Mouse (Mus musculus): ENCODE results near the gene Ercc5. TPM values are rescaled to one million over a fixed set of nuclear protein-coding genes. Genes with fewer than 3 reads are reported as not detected.

Ercc5 gene
- polyA plus RNA-seq, 1 experiment from 2014 or later: 18.9 TPM

DNA sequence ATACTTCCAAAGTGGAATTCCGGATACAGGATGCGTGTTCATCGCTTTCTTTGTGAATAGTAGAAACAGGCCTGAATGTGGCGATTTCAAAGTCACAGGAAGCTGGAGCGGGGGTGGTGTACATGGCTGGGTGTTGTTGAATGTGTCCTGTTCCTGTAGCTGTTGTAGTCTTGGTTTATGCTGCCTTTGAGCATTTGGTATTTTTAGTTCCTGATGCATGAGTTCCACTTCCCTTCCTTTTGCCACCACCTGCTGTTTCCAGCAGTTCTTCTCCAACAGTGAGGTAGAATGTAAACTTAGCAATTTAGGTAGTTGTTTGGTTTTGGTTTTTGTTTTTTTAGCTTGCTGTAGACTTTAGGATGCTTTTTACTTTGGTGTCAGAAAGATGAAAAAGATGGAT is 14.8 kb downstream of the Ercc5 start:
- H3K27me3 ChIP-seq (ENCODE audit: control insufficient read depth, insufficient read depth, low read length): no peaks in the 10 kb centered on the region
- H3K9ac ChIP-seq (ENCODE audit: low read length): no peak overlapping the region
- H3K4me1 ChIP-seq (ENCODE audit: control insufficient read depth, insufficient read depth, low read length): no peaks in the 10 kb centered on the region
- no peak for ATAC-seq (ENCODE audit: insufficient read depth, low FRiP score)
- no peak overlapping the region for H3K27ac ChIP-seq (ENCODE audit: low read length)
- H3K4me3 ChIP-seq (replicated peaks; ENCODE audit: low read length): no peak overlapping the region
- no peaks in the 10 kb centered on the region for H3K9me3 ChIP-seq (replicated peaks; ENCODE audit: control insufficient read depth, low read length)
- WGBS: 88% methylated on average over 5 of the region's 5 CpGs
- peaks cover 21% of the 10 kb centered on the region for H3K36me3 ChIP-seq (ENCODE audit: control insufficient read depth, insufficient read depth, low read length)
- H3K4me2 ChIP-seq (ENCODE audit: low read depth, low read length): no peak overlapping the region

- Histone ChIP-seq H3K27me3 (ENCODE audit: control insufficient read depth, insufficient read depth, low read length) (no peaks in the 10 kb centered on the region), H3K27ac (ENCODE audit: low read length) (no peak overlapping the region), H3K4me2 (ENCODE audit: low read depth, low read length) (no peak overlapping the region), H3K36me3 (ENCODE audit: control insufficient read depth, insufficient read depth, low read length) (peaks cover 42% of the 10 kb centered on the region), H3K9me3 (replicated peaks; ENCODE audit: control insufficient read depth, low read length) (peaks cover 3% of the 10 kb centered on the region; the same call in 1 of the 2 replicates), H3K4me1 (ENCODE audit: control insufficient read depth, insufficient read depth, low read length) (no peaks in the 10 kb centered on the region), H3K4me3 (replicated peaks; ENCODE audit: low read length) (no peak overlapping the region), H3K9ac (ENCODE audit: low read length) (no peak overlapping the region)
- WGBS: 95% methylated on average over 3 of the region's 3 CpGs
- no peak for ATAC-seq (ENCODE audit: insufficient read depth, low FRiP score)
Observed at GRCm38 (mm10) chr1:44167859-44168383, 20.4 kb downstream of the Ercc5 start.

- Histone ChIP-seq H3K9me3 (replicated peaks; ENCODE audit: control insufficient read depth, low read length) (peaks cover 3% of the 10 kb centered on the region; the same call in 1 of the 2 replicates), H3K4me3 (replicated peaks; ENCODE audit: low read length) (no peak overlapping the region), H3K36me3 (ENCODE audit: control insufficient read depth, insufficient read depth, low read length) (peaks cover 40% of the 10 kb centered on the region), H3K9ac (ENCODE audit: low read length) (no peak overlapping the region), H3K27ac (ENCODE audit: low read length) (no peak overlapping the region), H3K4me1 (ENCODE audit: control insufficient read depth, insufficient read depth, low read length) (no peaks in the 10 kb centered on the region), H3K4me2 (ENCODE audit: low read depth, low read length) (no peak overlapping the region), H3K27me3 (ENCODE audit: control insufficient read depth, insufficient read depth, low read length) (no peaks in the 10 kb centered on the region)
- ATAC-seq (ENCODE audit: insufficient read depth, low FRiP score): no peak
- 98% methylated on average over 4 of the region's 4 CpGs for WGBS
Observed at GRCm38 (mm10) chr1:44172656-44173055, 25.1 kb downstream of the Ercc5 start.

DNA sequence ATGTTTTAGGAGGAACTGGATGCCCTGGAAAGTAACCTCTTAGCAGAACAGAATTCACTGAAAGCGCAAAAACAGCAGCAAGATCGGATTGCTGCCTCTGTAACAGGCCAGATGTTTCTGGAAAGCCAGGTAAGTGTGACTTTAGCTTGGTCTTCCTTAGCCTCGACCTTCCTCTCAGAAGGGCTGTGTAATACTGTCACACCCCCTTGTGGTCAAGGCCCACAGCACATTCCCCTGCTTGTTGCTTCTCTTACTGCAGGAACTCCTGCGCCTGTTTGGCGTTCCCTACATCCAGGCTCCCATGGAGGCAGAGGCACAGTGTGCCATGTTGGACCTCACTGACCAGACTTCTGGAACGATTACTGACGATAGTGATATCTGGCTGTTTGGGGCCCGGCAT is 26.4 kb downstream of the Ercc5 start:
- Histone ChIP-seq H3K4me3 (replicated peaks; ENCODE audit: low read length) (no peak overlapping the region), H3K9ac (ENCODE audit: low read length) (no peak overlapping the region), H3K9me3 (replicated peaks; ENCODE audit: control insufficient read depth, low read length) (peaks cover 3% of the 10 kb centered on the region; the same call in 1 of the 2 replicates), H3K4me2 (ENCODE audit: low read depth, low read length) (no peak overlapping the region), H3K36me3 (ENCODE audit: control insufficient read depth, insufficient read depth, low read length) (peaks cover 30% of the 10 kb centered on the region), H3K27ac (ENCODE audit: low read length) (no peak overlapping the region), H3K4me1 (ENCODE audit: control insufficient read depth, insufficient read depth, low read length) (no peaks in the 10 kb centered on the region), H3K27me3 (ENCODE audit: control insufficient read depth, insufficient read depth, low read length) (no peaks in the 10 kb centered on the region)
- 81% methylated on average over 8 of the region's 8 CpGs for WGBS
- no peak for ATAC-seq (ENCODE audit: insufficient read depth, low FRiP score)

GRCm38 (mm10) chr1:44178086-44178485 is 30.5 kb downstream of the Ercc5 start:
- no peak overlapping the region for H3K4me2 ChIP-seq (ENCODE audit: low read depth, low read length)
- H3K9me3 ChIP-seq (replicated peaks; ENCODE audit: control insufficient read depth, low read length): no peaks in the 10 kb centered on the region
- H3K4me1 ChIP-seq (ENCODE audit: control insufficient read depth, insufficient read depth, low read length): no peaks in the 10 kb centered on the region
- no peak overlapping the region for H3K4me3 ChIP-seq (replicated peaks; ENCODE audit: low read length)
- H3K9ac ChIP-seq (ENCODE audit: low read length): no peak overlapping the region
- no peak overlapping the region for H3K27ac ChIP-seq (ENCODE audit: low read length)
- H3K36me3 ChIP-seq (ENCODE audit: control insufficient read depth, insufficient read depth, low read length): 0 out of 2 replicates have a peak, but pooled peaks cover 8% of the 10 kb centered on the region
- WGBS: 90% methylated on average over 5 of the region's 5 CpGs
- no peaks in the 10 kb centered on the region for H3K27me3 ChIP-seq (ENCODE audit: control insufficient read depth, insufficient read depth, low read length)
- no peak for ATAC-seq (ENCODE audit: insufficient read depth, low FRiP score)

- Histone ChIP-seq H3K4me3 (replicated peaks; ENCODE audit: low read length) (no peak overlapping the region), H3K27me3 (ENCODE audit: control insufficient read depth, insufficient read depth, low read length) (no peaks in the 10 kb centered on the region), H3K27ac (ENCODE audit: low read length) (no peak overlapping the region), H3K9me3 (replicated peaks; ENCODE audit: control insufficient read depth, low read length) (no peaks in the 10 kb centered on the region), H3K9ac (ENCODE audit: low read length) (no peak overlapping the region), H3K4me1 (ENCODE audit: control insufficient read depth, insufficient read depth, low read length) (no peaks in the 10 kb centered on the region), H3K4me2 (ENCODE audit: low read depth, low read length) (no peak overlapping the region), H3K36me3 (ENCODE audit: control insufficient read depth, insufficient read depth, low read length) (no peaks in the 10 kb centered on the region)
- ATAC-seq (ENCODE audit: insufficient read depth, low FRiP score): no peak
Observed at GRCm38 (mm10) chr1:44186396-44186795, 38.9 kb downstream of the Ercc5 start.

- 12% methylated on average over 47 of the region's 47 CpGs for WGBS
- Histone ChIP-seq H3K36me3 (ENCODE audit: control insufficient read depth, insufficient read depth, low read length) (no peaks in the 10 kb centered on the region), H3K9me3 (replicated peaks; ENCODE audit: control insufficient read depth, low read length) (no peaks in the 10 kb centered on the region), H3K9ac (ENCODE audit: low read length) (peak overlapping the region; percentile 62), H3K4me2 (ENCODE audit: low read depth, low read length) (peak overlapping the region; percentile 97), H3K4me3 (replicated peaks; ENCODE audit: low read length) (peak overlapping the region; percentile 50), H3K27ac (ENCODE audit: low read length) (no peak overlapping the region), H3K4me1 (ENCODE audit: control insufficient read depth, insufficient read depth, low read length) (no peaks in the 10 kb centered on the region), H3K27me3 (ENCODE audit: control insufficient read depth, insufficient read depth, low read length) (peaks cover 5% of the 10 kb centered on the region)
- 0 out of 2 replicates have a peak, but pooled peaks have one; percentile 25 for ATAC-seq (ENCODE audit: insufficient read depth, low FRiP score)
Observed at GRCm38 (mm10) chr1:44198273-44199171, 51.0 kb downstream of the Ercc5 start.

- H3K4me3 ChIP-seq (replicated peaks; ENCODE audit: low read length): no peak overlapping the region
- no peaks in the 10 kb centered on the region for H3K4me1 ChIP-seq (ENCODE audit: control insufficient read depth, insufficient read depth, low read length)
- H3K36me3 ChIP-seq (ENCODE audit: control insufficient read depth, insufficient read depth, low read length): no peaks in the 10 kb centered on the region
- no peak overlapping the region for H3K27ac ChIP-seq (ENCODE audit: low read length)
- H3K27me3 ChIP-seq (ENCODE audit: control insufficient read depth, insufficient read depth, low read length): peaks cover 5% of the 10 kb centered on the region
- H3K9ac ChIP-seq (ENCODE audit: low read length): no peak overlapping the region
- H3K4me2 ChIP-seq (ENCODE audit: low read depth, low read length): no peak overlapping the region
- WGBS: 89% methylated on average over 15 of the region's 15 CpGs
- no peak for ATAC-seq (ENCODE audit: insufficient read depth, low FRiP score)
- no peaks in the 10 kb centered on the region for H3K9me3 ChIP-seq (replicated peaks; ENCODE audit: control insufficient read depth, low read length)
Observed at GRCm38 (mm10) chr1:44202876-44203275, 55.3 kb downstream of the Ercc5 start.

DNA sequence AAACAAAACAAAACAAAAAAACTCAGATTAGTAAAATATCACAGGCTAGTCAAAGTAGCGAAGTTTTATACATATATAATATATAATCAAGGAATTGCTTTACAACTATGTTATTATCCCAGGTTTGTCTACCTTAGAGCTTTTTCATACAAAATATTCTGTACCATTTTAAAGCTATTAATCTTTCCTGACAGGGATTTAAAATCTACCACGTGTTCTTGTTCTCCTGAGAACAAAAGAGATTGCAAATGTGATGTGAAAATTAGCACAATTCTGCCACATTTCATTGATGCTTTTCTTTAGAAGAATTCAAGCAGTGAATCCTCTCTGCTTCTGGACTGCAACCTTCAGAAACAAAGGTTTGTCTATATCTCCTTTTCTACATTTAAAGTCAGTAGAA is 66.9 kb downstream of the Ercc5 start:
- no peak overlapping the region for H3K27ac ChIP-seq (ENCODE audit: low read length)
- no peak overlapping the region for H3K4me2 ChIP-seq (ENCODE audit: low read depth, low read length)
- no peak for ATAC-seq (ENCODE audit: insufficient read depth, low FRiP score)
- H3K36me3 ChIP-seq (ENCODE audit: control insufficient read depth, insufficient read depth, low read length): no peaks in the 10 kb centered on the region
- no peaks in the 10 kb centered on the region for H3K27me3 ChIP-seq (ENCODE audit: control insufficient read depth, insufficient read depth, low read length)
- no peak overlapping the region for H3K4me3 ChIP-seq (replicated peaks; ENCODE audit: low read length)
- H3K9ac ChIP-seq (ENCODE audit: low read length): no peak overlapping the region
- H3K4me1 ChIP-seq (ENCODE audit: control insufficient read depth, insufficient read depth, low read length): no peaks in the 10 kb centered on the region
- 54% methylated on average over 2 of the region's 2 CpGs for WGBS
- no peaks in the 10 kb centered on the region for H3K9me3 ChIP-seq (replicated peaks; ENCODE audit: control insufficient read depth, low read length)

Data from stomach, embryonic 16.5 days (tissue).